Mouse (Mus musculus): ENCODE measurements at regions not wholly inside any gene's neighbourhood (a gene's known extent, or its start where the extent isn't known, plus 50 kb on each side); places are given as distances from the start of the nearest gene placed in this dataset.

GRCm38 (mm10) chr9:35362276-35362675, 58.7 kb upstream of the Cdon start:
- no peak for TF ChIP-seq CTCF (IDR thresholded peaks at IDR 0.05; ENCODE audit: borderline replicate concordance, insufficient read depth, low read depth, low read length)
- TF ChIP-seq POLR2A (IDR thresholded peaks at IDR 0.05; ENCODE audit: borderline replicate concordance, insufficient read depth, low read length), result no peak
